Mouse (Mus musculus): ENCODE measurements around the gene Nop16.
A peak's percentile ranks its signal among the peaks of the same experiment; 100 is the strongest.
"Not testable (repeated sequence)": the region's sequence is repeated elsewhere in the genome, so short reads cannot be mapped to it uniquely, and the experiment has no call there.

Nop16 gene

GRCm38 (mm10) chr13:54589996-54590951, at the start of gene Nop16, which contains the start of gene Higd2a:
Nop16 (minus strand) TSS chr13:54590090.
Higd2a (plus strand) TSS chr13:54590207.
- DNase-seq: peak; percentile 99

- no peak for DNase-seq
Observed at GRCm38 (mm10) chr13:54635011-54635410, 45.1 kb upstream of the Nop16 start.

- peak; percentile 20 for DNase-seq
Observed at GRCm38 (mm10) chr13:54632731-54633277, 42.9 kb upstream of the Nop16 start.

DNA sequence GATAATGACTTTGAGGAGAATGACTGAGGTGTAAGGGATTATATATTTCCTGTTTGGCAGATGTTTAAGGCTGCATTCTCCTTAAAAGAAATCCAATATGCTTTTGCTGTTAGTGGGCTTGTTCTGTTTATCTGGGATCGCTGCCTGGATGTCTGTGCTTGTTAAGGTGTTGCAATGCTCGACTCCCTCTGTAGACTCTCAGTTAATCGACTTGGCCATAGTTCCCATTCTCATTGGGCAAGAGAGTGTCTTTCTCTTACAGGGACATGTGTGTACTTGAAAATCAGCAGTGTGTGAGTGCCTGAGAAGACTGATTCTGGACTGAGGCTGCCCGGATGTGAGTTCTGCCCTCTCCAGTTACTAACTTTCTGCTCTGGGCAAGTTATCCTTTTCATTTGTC, 39.2 kb upstream of the Nop16 start:
- no peak for DNase-seq

DNA sequence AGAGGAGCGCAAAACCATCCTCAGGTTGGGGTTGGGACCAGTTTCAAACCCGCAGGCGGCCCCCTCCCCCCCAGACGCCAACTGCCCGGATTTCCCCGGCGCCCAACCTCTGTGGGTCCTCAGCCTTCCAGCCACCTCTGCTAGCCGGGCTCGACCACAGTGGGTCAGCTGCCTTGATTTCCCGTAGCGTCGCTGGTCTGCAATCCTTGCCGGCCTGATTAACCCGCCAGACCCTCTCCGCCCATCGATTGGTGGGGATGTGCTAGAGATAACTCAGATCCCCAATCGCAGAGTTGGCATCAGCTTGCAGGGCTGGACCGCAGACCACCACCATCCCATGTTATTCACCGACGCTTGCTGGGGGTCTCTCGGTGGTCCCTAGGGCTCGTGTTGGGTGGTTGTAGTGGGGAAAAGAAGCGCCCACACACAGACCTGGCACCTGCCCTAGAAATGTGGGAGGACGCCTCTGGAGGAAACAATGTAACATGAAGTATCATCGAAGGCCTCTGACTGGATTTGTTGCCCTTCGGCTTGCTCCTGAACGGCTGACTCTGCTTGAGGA, 32.2 kb upstream of the Nop16 start:
- no peak for DNase-seq

DNA sequence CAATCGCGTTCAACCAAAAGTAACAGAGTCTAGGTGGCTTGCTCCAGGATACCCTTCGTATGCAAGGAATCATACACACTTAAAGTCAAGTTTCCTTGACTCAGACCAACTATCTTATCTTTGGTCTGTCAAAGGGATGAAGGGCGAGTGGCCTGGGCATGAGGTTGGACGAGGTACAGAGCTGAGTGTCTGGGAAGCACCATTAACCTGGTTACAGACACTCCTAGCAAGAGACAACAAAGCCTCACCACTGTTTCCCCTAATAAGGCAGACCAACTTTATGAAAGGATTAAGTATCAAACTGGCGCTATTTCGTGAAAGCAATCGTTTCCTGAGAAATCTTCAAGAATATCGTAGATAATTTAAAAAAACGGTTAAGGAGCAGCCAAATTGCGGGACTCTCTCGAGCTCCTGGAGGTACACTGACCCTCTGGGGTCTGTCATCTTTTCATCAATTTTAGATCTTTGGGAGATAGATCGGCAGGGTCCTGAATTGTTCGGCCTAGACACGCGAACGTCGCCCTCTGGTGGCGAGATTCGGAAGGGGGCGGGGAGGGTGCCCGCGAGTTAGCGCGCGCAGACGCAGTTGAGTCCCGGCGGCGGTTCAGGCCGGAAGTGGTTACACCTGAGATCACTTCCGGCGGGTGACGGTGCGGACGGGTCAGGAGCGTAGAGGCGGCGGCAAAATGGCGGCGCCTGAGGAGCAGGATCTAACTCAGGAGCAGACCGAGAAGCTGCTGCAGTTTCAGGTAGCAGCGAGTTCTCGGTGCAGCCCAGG, 31.5 kb upstream of the Nop16 start, which contains the start of gene Faf2:
Faf2 (plus strand) TSS at position 630 of the 778 bp plus-strand sequence.
- peak; percentile 99 for DNase-seq

DNA sequence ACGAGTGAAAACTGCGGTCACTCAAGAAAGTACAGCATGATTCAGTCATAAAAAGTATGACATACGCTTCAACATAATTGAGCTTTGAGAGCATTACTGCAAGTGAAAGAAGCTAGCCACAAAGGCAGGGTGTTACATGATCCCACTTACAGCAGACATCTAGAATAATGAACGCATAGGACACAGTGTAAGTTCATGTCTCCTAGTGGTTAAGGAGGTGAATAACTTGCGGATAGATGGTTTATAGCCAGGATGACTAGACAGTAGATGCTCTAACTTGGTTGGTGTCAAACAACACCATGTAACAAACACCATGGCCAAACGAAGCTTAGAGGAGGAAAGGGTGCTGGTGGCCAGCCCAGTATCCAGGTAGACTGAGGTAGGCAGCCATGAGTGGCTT, 27.1 kb upstream of the Nop16 start:
- DNase-seq: no peak

GRCm38 (mm10) chr13:54616307-54616706, 26.4 kb upstream of the Nop16 start:
- DNase-seq: no peak

DNA sequence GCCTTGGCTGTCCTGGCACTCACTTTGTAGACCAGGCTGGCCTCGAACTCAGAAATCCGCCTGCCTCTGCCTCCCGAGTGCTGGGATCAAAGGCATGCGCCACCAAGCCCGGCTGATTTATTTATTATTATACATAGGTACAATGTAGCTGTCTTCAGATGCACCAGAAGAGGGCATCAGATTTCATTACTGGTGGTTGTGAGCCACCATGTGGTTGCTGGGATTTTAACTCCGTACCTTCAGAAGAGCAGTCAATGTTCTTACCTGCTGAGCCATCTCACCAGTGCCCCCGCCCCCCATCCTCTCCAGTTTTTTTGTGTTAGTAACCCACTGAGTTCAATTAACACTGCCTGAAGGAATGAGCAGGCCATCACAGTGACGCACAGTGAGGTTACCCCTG, 23.3 kb upstream of the Nop16 start:
- not testable (repeated sequence) for DNase-seq

- DNase-seq: peak; percentile 93
Observed at GRCm38 (mm10) chr13:54610972-54611754, 21.3 kb upstream of the Nop16 start, which contains the start of gene Cltb. Cltb (minus strand) TSS chr13:54611344.

DNA sequence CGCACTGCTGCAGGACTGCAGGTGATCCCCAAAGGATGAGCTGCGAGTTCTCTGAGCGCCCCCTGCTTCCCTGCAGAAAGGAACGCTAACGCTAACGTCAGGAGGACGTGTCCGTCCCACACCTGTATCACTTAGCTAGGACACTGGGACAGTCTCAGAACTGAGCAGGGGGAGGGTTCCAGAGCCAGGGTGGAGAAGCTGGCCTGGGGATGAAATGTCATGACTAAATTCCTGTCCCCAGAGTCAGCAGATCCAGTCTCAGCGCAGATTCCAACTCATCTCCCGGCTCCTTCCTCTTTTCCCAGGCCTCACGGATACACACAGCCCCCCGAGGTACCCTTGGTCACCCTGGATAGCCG, 20.7 kb upstream of the Nop16 start:
- no peak for DNase-seq

- DNase-seq: no peak
Observed at GRCm38 (mm10) chr13:54609301-54609700, 19.4 kb upstream of the Nop16 start.

DNA sequence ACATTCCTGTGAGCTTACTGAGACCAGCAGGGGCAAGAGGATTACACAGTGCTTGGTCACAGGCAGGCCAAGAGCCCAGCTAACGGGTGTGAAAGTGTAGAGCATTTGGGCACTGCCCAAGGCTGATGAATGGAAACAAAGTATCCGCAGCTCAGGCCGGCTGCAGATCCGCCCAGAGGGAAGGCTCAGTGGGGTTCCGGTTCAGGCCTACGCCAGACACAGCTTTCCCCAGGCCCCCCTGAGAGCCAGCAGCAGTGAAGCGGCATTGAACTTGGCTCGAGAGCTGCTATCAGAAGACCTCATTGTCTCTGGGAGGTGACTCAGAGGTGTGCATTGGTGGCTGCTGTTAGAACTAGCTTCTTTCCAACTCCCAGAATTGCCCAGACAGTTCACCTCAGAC, 18.8 kb upstream of the Nop16 start:
- no peak for DNase-seq

- DNase-seq: no peak
Observed at GRCm38 (mm10) chr13:54608002-54608401, 18.1 kb upstream of the Nop16 start.

GRCm38 (mm10) chr13:54607204-54607603, 17.3 kb upstream of the Nop16 start:
- DNase-seq: no peak

GRCm38 (mm10) chr13:54605426-54605825, 15.5 kb upstream of the Nop16 start:
- peak; percentile 52 for DNase-seq

DNA sequence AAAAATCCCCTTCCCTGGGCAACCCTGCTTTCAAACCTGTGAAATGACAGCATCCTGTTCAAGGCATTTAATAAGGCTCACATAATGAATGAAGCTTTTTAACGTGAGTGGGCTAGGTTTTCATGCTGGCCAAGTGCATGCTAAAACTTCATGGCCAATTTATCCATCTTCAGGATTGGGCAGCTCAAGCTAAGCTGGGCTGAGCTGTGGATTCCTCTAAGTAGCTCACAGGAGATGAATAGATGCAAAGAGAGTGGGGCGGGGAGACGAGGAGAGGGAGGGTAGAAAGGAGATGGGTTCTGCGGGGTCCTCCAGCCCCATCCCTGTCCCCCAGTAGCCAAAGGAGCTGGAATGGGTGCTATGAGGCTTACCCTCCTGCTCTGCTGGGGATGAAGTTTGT, 14.3 kb upstream of the Nop16 start:
- DNase-seq: no peak

GRCm38 (mm10) chr13:54603501-54603900, 13.6 kb upstream of the Nop16 start:
- no peak for DNase-seq

GRCm38 (mm10) chr13:54602639-54603111, 12.8 kb upstream of the Nop16 start:
- no peak for DNase-seq

DNA sequence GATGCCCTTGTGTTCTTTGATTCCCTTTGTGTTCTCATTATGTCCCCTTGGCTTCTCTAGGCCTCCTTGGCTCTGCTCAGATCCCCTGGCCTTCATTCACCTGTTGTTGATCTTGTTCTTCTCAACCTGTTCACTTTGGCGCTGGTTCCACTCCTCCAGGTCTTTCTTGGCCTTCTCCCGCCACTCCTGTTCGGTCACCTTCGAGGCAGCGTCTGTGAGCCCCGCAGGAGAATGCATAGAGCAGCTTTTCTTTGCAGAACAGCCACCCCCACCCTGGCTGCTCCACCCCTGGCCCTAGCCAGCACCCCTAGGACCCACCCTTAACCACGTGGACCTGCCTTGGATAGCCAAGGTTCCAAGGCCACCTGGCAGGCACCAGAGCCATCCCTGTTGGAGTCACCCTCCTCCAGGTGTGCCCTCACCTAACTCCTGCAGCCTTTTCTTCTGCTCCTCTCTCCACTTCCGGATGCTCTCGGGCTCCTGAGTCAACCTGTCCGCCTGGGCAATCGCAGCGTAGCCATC, 8.8 kb upstream of the Nop16 start:
- no peak for DNase-seq

- DNase-seq: no peak
Observed at GRCm38 (mm10) chr13:54596870-54597269, 7.0 kb upstream of the Nop16 start.
